Mouse (Mus musculus) effector memory CD4-positive, alpha-beta T cell, adult 5 months (primary cell): ENCODE results near the gene Spo11. TPM values are rescaled to one million over a fixed set of nuclear protein-coding genes. Genes with fewer than 3 reads are reported as not detected.

ENCODE experiments used
- polyA plus RNA-seq: library from polyadenylated mRNA; unstranded; fragments of 100-300 nt; shearing (Covaris generic); gene quantifications from one replicate; pipeline ENCODE4 v1.2.1, GENCODE M21; 2017

The Spo11 gene
- polyA plus RNA-seq = 3.1 TPM

DNA sequence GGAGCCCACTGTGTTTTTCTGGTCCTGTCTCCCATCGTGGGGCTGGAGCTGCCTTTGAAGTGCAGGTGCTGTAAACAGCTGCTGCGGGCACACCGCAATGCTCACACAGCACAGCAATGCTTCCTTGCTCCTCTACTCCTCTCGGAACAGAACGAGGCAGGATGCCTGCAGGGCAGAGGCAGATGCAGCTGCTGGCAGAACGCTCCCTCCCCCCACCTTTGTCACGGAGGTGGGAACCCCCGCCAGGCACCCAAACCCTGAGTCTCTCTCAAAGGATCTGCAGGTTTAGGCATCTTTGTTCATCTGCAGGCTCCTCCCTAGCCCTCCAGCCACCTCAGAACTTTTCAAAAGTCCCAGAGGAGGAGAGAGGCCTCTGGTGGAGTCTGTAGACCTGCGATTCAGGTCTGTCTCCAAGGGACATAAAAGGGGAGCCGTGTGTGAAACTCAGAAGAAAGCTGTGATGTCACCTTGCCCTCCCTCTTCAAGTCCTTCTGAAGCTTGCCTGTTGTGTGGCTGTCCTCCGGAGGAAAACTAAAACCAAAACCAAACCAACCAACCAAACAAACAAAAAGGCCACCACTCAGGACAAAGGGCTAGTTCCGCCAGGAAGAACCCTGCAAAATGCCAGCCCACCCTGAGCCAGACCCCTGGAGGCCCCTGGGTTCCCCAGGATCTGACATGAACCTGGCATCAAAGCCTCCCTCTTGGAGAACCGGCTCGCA is at the start of gene Spo11:
TSS of gene Spo11 (plus strand) at position 292 of the 722 bp plus-strand sequence.

DNA sequence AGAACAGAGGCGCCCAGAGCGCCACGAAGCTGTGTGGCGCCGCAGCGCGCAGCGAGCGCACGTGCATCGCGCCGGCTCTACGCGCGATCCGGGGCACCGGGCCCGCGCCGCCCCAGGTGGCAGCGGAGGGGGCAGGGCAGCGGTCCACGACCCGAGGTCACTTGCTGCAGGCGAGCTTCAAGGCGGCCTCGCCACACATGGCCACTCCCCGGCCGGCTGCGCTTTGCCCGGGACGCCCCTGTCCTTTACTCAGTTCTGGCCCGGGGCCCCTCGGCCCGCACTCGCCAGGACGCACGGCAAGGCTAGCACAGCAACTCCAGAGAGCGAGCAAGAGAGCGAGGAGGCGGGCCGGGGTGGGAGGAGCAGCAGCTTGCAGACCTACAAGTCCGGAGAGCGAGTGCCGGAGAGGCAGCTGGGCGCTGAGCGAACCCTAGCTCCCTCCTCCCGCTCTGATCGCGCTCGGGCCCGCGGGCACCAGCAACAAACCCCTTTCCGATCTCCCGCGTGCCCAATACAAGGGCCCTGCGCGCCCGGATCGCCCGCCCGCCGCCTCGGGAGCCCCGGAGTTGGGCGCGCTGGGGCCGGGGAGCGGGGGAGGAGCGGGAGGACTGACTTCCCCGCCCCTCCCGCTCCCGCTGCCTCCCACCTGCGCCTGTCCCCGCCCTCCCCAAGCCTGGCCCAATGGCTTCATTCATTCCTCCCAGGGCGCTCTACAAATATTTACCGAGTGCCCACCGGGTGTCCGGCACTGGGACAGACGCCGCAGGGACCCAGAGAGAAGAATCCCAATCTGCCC is 37.3 kb upstream of the Spo11 start, which contains the start of gene Bmp7:
TSS of gene Bmp7 (minus strand) at position 319 of the 796 bp plus-strand sequence.

DNA sequence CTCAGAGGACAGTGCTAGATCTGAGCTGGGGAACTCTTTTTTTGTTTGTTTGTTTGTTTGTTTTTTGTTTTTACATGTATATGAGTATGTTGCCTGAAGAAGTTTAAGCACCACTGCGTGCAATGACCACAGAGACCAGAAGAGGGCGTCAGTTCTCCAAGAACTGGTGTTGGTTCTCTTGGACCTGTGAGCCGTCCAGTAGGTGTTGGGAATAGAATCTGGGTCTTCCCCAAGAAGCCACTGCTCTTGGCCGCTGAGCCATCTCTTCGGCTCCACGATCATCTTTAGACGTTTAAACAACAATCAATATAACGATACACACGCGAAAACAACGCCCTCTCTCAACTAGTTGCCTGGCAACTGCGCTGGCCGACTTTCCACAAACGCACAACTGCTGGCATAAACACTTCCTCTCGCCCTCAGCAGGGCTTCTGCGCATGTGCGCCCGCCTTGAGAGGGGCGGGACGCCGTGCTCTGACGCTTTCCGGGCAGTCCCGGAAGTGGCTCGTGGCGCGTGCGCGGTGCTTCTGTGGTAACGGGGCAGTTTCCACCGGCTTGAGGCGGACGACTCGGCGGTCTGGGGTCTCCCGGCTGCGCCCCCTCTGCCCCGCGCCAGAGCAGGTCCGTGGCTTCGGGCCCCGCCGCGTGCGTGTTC is 22.3 kb downstream of the Spo11 start, which contains the start of gene Rae1:
TSS of gene Rae1 (plus strand) at position 488 of the 655 bp plus-strand sequence.

GRCm38 (mm10) chr2:173020430-173020829 is 42.9 kb downstream of the Spo11 start, which contains the start of gene Rbm38:
Gene Rbm38 (plus strand): TSS chr2:173020498.

Other genes starting within 250 kb of the Spo11 start
- 17.5 TPM for gene Bmp7, start 37.4 kb upstream of the Spo11 start, polyA plus RNA-seq
- 70.4 TPM for gene Rae1, start 22.4 kb downstream of the Spo11 start, polyA plus RNA-seq
- gene Rbm38, start 42.8 kb downstream of the Spo11 start, polyA plus RNA-seq = 21.9 TPM
- gene Ctcfl, start 141.8 kb downstream of the Spo11 start, polyA plus RNA-seq = not detected
- gene Pck1, start 175.3 kb downstream of the Spo11 start, polyA plus RNA-seq = not detected
- 61.5 TPM for gene Zbp1, start 241.2 kb downstream of the Spo11 start, polyA plus RNA-seq